8 mouse cellular contexts compared by ENCODE assay signal in genomic region chr5:3646991-3647707, GRCm38 (mm10). TPM values are rescaled to one million over a fixed set of nuclear protein-coding genes. Genes with fewer than 3 reads are reported as not detected.
DNase-seq lines count a peak whose midpoint lies in the region; ATAC-seq and TF ChIP-seq lines count a peak whose summit lies in the region.

No protein-coding gene starts in this region.

- no peaks in the 10 kb centered on the region for H3K4me1 ChIP-seq in ES-Bruce4 (ENCODE audit: control insufficient read depth, insufficient read depth, low read length)
- peaks cover 4% of the 10 kb centered on the region for H3K4me1 ChIP-seq in bone marrow macrophage, adult 2 months (ENCODE audit: control insufficient read depth, insufficient read depth, low read length)
- no peaks in the 10 kb centered on the region for H3K4me1 ChIP-seq in embryonic fibroblast, embryonic 13.5 days (ENCODE audit: control insufficient read depth, insufficient read depth, low read length)
- peaks cover 10% of the 10 kb centered on the region for H3K4me1 ChIP-seq in heart, embryonic 15.5 days (replicated peaks)
- no peaks in the 10 kb centered on the region for H3K4me1 ChIP-seq in lung, embryonic 14.5 days (ENCODE audit: insufficient read depth)
- H3K4me1 ChIP-seq in thymus, adult 2 months (replicated peaks; ENCODE audit: control insufficient read depth, insufficient read depth, low read length) = peaks cover 2% of the 10 kb centered on the region

- H3K4me2 ChIP-seq in heart, embryonic 15.5 days = peak overlapping the region; percentile 65
- H3K4me2 ChIP-seq in lung, embryonic 14.5 days = peak overlapping the region; percentile 79

- H3K27ac ChIP-seq in ES-Bruce4 (ENCODE audit: insufficient read depth, low read length) = no peak overlapping the region
- H3K27ac ChIP-seq in bone marrow macrophage, adult 2 months (ENCODE audit: insufficient read depth, low read depth, low read length) = peak overlapping the region; percentile 76
- peak overlapping the region; percentile 29 for H3K27ac ChIP-seq in embryonic fibroblast, embryonic 13.5 days (ENCODE audit: insufficient read depth, low read length)
- peak overlapping the region; percentile 90 for H3K27ac ChIP-seq in heart, embryonic 15.5 days
- peak overlapping the region; percentile 95 for H3K27ac ChIP-seq in lung, embryonic 14.5 days (ENCODE audit: low read depth)
- H3K27ac ChIP-seq in thymus, adult 2 months (ENCODE audit: control insufficient read depth, insufficient read depth, low read length) = peak overlapping the region; percentile 42; the same call in 1 of the 2 replicates

- H3K4me3 ChIP-seq in ES-Bruce4 (ENCODE audit: low read depth, low read length) = peak overlapping the region; percentile 99
- peak overlapping the region; percentile 92 for H3K4me3 ChIP-seq in bone marrow macrophage, adult 2 months (ENCODE audit: insufficient read depth, low read length)
- H3K4me3 ChIP-seq in embryonic fibroblast, embryonic 13.5 days (ENCODE audit: insufficient read depth, low read length) = peak overlapping the region; percentile 81
- peak overlapping the region; percentile 82 for H3K4me3 ChIP-seq in heart, embryonic 15.5 days
- H3K4me3 ChIP-seq in lung, embryonic 14.5 days (ENCODE audit: low read depth, low read length) = peak overlapping the region; percentile 96
- peak overlapping the region; percentile 87 for H3K4me3 ChIP-seq in thymus, adult 2 months (ENCODE audit: control insufficient read depth, insufficient read depth, low read length)

- peak; percentile 72 for ATAC-seq in heart, embryonic 15.5 days (replicated peaks; ENCODE audit: insufficient number of reproducible peaks, insufficient read depth, low FRiP score, low read depth)
- peak; percentile 56 for ATAC-seq in lung, embryonic 14.5 days (ENCODE audit: insufficient read depth)
- ATAC-seq in neutrophil, adult 5-6 weeks (ENCODE audit: extremely low read depth, insufficient number of reproducible peaks, low FRiP score, poor library complexity, severe bottlenecking) = peak; percentile 59; the same call in 1 of the 2 replicates

- no peak for TF ChIP-seq POLR2A in ES-Bruce4 (IDR thresholded peaks at IDR 0.05; ENCODE audit: insufficient read depth, low read length)
- TF ChIP-seq POLR2A in bone marrow macrophage, adult 2 months (IDR thresholded peaks at IDR 0.05; ENCODE audit: borderline replicate concordance, low read depth, low read length) = no peak
- TF ChIP-seq POLR2A in embryonic fibroblast, embryonic 13.5 days (IDR thresholded peaks at IDR 0.05; ENCODE audit: low read depth, low read length) = peak; percentile 11; the same call in 1 of the 2 replicates
- TF ChIP-seq POLR2A in thymus, adult 2 months (IDR thresholded peaks at IDR 0.05; ENCODE audit: control insufficient read depth, extremely low read depth, insufficient read depth, low read length, poor library complexity) = no peak

- no peak for TF ChIP-seq EP300 in ES-Bruce4 (IDR thresholded peaks at IDR 0.05; ENCODE audit: insufficient read depth, low read depth, low read length)

- DNase-seq in kidney, postnatal 25 days = peak; percentile 68 to 70
- DNase-seq in lung, embryonic 14.5 days = peak; percentile 79
- peak; percentile 66 for DNase-seq in thymus, adult 2 months

- no peaks in the 10 kb centered on the region for H3K27me3 ChIP-seq in ES-Bruce4 (ENCODE audit: control insufficient read depth, insufficient read depth, low read length, poor library complexity, severe bottlenecking)
- H3K27me3 ChIP-seq in heart, embryonic 15.5 days = no peaks in the 10 kb centered on the region
- no peaks in the 10 kb centered on the region for H3K27me3 ChIP-seq in lung, embryonic 14.5 days (ENCODE audit: insufficient read depth, low read length)
- no peaks in the 10 kb centered on the region for H3K27me3 ChIP-seq in thymus, adult 2 months (ENCODE audit: control insufficient read depth, insufficient read depth, low read length)

- peak; percentile 37 for TF ChIP-seq CTCF in ES-Bruce4 (IDR thresholded peaks at IDR 0.05; ENCODE audit: low read depth, low read length)
- TF ChIP-seq CTCF in bone marrow macrophage, adult 2 months (IDR thresholded peaks at IDR 0.05; ENCODE audit: low read depth, low read length) = peak; percentile 69
- TF ChIP-seq CTCF in embryonic fibroblast, embryonic 13.5 days (IDR thresholded peaks at IDR 0.05; ENCODE audit: borderline replicate concordance, insufficient read depth, low read length) = peak; percentile 3; the same call in 1 of the 2 replicates
- peak; percentile 61 for TF ChIP-seq CTCF in lung, embryonic 14.5 days (IDR thresholded peaks at IDR 0.05; ENCODE audit: low read depth)
- TF ChIP-seq CTCF in thymus, adult 2 months (IDR thresholded peaks at IDR 0.05; ENCODE audit: borderline replicate concordance, control insufficient read depth, extremely low read depth, insufficient read depth, low read length, poor library complexity) = no peak

- no peaks in the 10 kb centered on the region for H3K9me3 ChIP-seq in ES-Bruce4 (replicated peaks; ENCODE audit: control insufficient read depth, insufficient read depth, low read length, poor library complexity, severe bottlenecking)
- no peaks in the 10 kb centered on the region for H3K9me3 ChIP-seq in heart, embryonic 15.5 days (replicated peaks)
- no peaks in the 10 kb centered on the region for H3K9me3 ChIP-seq in lung, embryonic 14.5 days (ENCODE audit: low read depth, low read length)

- WGBS in heart, embryonic 15.5 days = under 1% methylated on average over 56 of the region's 60 CpGs
- WGBS in lung, embryonic 14.5 days = 0% methylated on average over 35 of the region's 60 CpGs
- under 1% methylated on average over 45 of the region's 60 CpGs for WGBS in thymus, adult 2 months

- peaks cover 15% of the 10 kb centered on the region for H3K36me3 ChIP-seq in ES-Bruce4 (ENCODE audit: control insufficient read depth, insufficient read depth, low read length, poor library complexity, severe bottlenecking)
- H3K36me3 ChIP-seq in heart, embryonic 15.5 days = peaks cover 23% of the 10 kb centered on the region
- H3K36me3 ChIP-seq in lung, embryonic 14.5 days (ENCODE audit: insufficient read depth) = peaks cover 29% of the 10 kb centered on the region
- peaks cover 12% of the 10 kb centered on the region for H3K36me3 ChIP-seq in thymus, adult 2 months (ENCODE audit: control insufficient read depth, insufficient read depth, low read length)

- H3K9ac ChIP-seq in ES-Bruce4 (ENCODE audit: low read depth, poor library complexity, severe bottlenecking) = peak overlapping the region; percentile 98
- peak overlapping the region; percentile 88 for H3K9ac ChIP-seq in heart, embryonic 15.5 days
- peak overlapping the region; percentile 88 for H3K9ac ChIP-seq in lung, embryonic 14.5 days

RNA-seq across cellular contexts. Expression of gene Tmbim7, which starts 3.8 kb away (rescaled TPM):
- not detected in 2 replicates for polyA plus RNA-seq in ES-Bruce4 (2011; ENCODE audit: insufficient read depth, insufficient read length, low read depth, missing spikeins)
- polyA plus RNA-seq in bone marrow macrophage, adult 2 months (2012; ENCODE audit: insufficient read depth, insufficient read length, missing spikeins) = not detected in 2 replicates
- polyA plus RNA-seq in embryonic fibroblast, embryonic 13.5 days (2011; ENCODE audit: insufficient read length, low read depth, missing spikeins) = not detected in 2 replicates
- not detected in 2 replicates for polyA plus RNA-seq in heart, embryonic 15.5 days (2015; fragmentation: Nextera tagmentation; extraction: Ambion mirVana)
- polyA plus RNA-seq in lung, embryonic 14.5 days (2014; fragmentation: Nextera tagmentation; extraction: Ambion mirVana) = not detected in 2 replicates
- not detected in 2 replicates for total RNA-seq in neutrophil, adult 5-6 weeks (2017)
- polyA plus RNA-seq in thymus, adult 2 months (2012; rRNA removed) = not detected in 2 replicates

RNA-seq across cellular contexts. Expression of gene Gatad1, which starts 9.8 kb away (rescaled TPM):
- polyA plus RNA-seq in ES-Bruce4 (2011; ENCODE audit: insufficient read depth, insufficient read length, low read depth, missing spikeins) = 146 and 151 TPM in 2 replicates
- polyA plus RNA-seq in bone marrow macrophage, adult 2 months (2012; ENCODE audit: insufficient read depth, insufficient read length, missing spikeins) = 76.2 and 81.2 TPM in 2 replicates
- 163 and 176 TPM in 2 replicates for polyA plus RNA-seq in embryonic fibroblast, embryonic 13.5 days (2011; ENCODE audit: insufficient read length, low read depth, missing spikeins)
- polyA plus RNA-seq in heart, embryonic 15.5 days (2015; fragmentation: Nextera tagmentation; extraction: Ambion mirVana) = 50.9 and 57.6 TPM in 2 replicates
- 80.3 and 82.6 TPM in 2 replicates for polyA plus RNA-seq in lung, embryonic 14.5 days (2014; fragmentation: Nextera tagmentation; extraction: Ambion mirVana)
- total RNA-seq in neutrophil, adult 5-6 weeks (2017) = 110 and 118 TPM in 2 replicates
- polyA plus RNA-seq in thymus, adult 2 months (2012; rRNA removed) = 37.1 and 52.0 TPM in 2 replicates

RNA-seq across cellular contexts. Expression of gene Rbm48, which starts 50.8 kb away (rescaled TPM):
- 13.9 and 17.6 TPM in 2 replicates for polyA plus RNA-seq in ES-Bruce4 (2011; ENCODE audit: insufficient read depth, insufficient read length, low read depth, missing spikeins)
- 8.8 and 11.0 TPM in 2 replicates for polyA plus RNA-seq in bone marrow macrophage, adult 2 months (2012; ENCODE audit: insufficient read depth, insufficient read length, missing spikeins)
- polyA plus RNA-seq in embryonic fibroblast, embryonic 13.5 days (2011; ENCODE audit: insufficient read length, low read depth, missing spikeins) = 5.9 and 6.6 TPM in 2 replicates
- 7.6 and 9.4 TPM in 2 replicates for polyA plus RNA-seq in heart, embryonic 15.5 days (2015; fragmentation: Nextera tagmentation; extraction: Ambion mirVana)
- polyA plus RNA-seq in lung, embryonic 14.5 days (2014; fragmentation: Nextera tagmentation; extraction: Ambion mirVana) = 13.4 and 14.7 TPM in 2 replicates
- 45.5 and 67.2 TPM in 2 replicates for total RNA-seq in neutrophil, adult 5-6 weeks (2017)
- 8.9 and 9.7 TPM in 2 replicates for polyA plus RNA-seq in thymus, adult 2 months (2012; rRNA removed)

RNA-seq across cellular contexts. Expression of gene Pex1, which starts 51.3 kb away (rescaled TPM):
- polyA plus RNA-seq in ES-Bruce4 (2011; ENCODE audit: insufficient read depth, insufficient read length, low read depth, missing spikeins) = 23.4 and 23.7 TPM in 2 replicates
- polyA plus RNA-seq in bone marrow macrophage, adult 2 months (2012; ENCODE audit: insufficient read depth, insufficient read length, missing spikeins) = 22.3 and 24.4 TPM in 2 replicates
- 10.5 and 13.1 TPM in 2 replicates for polyA plus RNA-seq in embryonic fibroblast, embryonic 13.5 days (2011; ENCODE audit: insufficient read length, low read depth, missing spikeins)
- polyA plus RNA-seq in heart, embryonic 15.5 days (2015; fragmentation: Nextera tagmentation; extraction: Ambion mirVana) = 10.1 and 11.3 TPM in 2 replicates
- 11.5 and 12.4 TPM in 2 replicates for polyA plus RNA-seq in lung, embryonic 14.5 days (2014; fragmentation: Nextera tagmentation; extraction: Ambion mirVana)
- 13.4 and 18.2 TPM in 2 replicates for total RNA-seq in neutrophil, adult 5-6 weeks (2017)
- polyA plus RNA-seq in thymus, adult 2 months (2012; rRNA removed) = 9.4 and 10.2 TPM in 2 replicates
